Mouse (Mus musculus) MEL (cell line): Measurements from ENCODE around the gene Cachd1.

ENCODE experiments used
- CTCF ChIP-seq, 3 experiments: IDR thresholded peaks in 2 of 3; conservative IDR thresholded peaks in 1 of 3; 2 replicates each; pipeline ENCODE4 v1.5.1; 2011 to 2012; ENCODE audit warnings: low read length in 3 of 3, low read depth in 2 of 3, mild to moderate bottlenecking in 2 of 3, improper control_type of control experiment in 1 of 3, inconsistent platforms in 1 of 3, mixed read lengths in 1 of 3, moderate library complexity in 1 of 3; ENCODE audit not compliant: control insufficient read depth in 1 of 3, insufficient read depth in 1 of 3, poor library complexity in 1 of 3, severe bottlenecking in 1 of 3
- EP300 ChIP-seq, 2 experiments: IDR thresholded peaks; 2 replicates each; pipeline ENCODE4 v1.6.1; 2011; ENCODE audit warnings: improper control_type of control experiment in 2 of 2, low read length in 2 of 2, low read depth in 1 of 2, mild to moderate bottlenecking in 1 of 2
- GATA1 ChIP-seq: IDR thresholded peaks from 2 replicates; pipeline ENCODE4 v1.6.1; 2011; ENCODE audit warnings: low read depth, low read length, improper control_type of control experiment
- MEF2A ChIP-seq: IDR thresholded peaks from 2 replicates; pipeline ENCODE4 v1.6.1; 2014; ENCODE audit warnings: low read depth, mild to moderate bottlenecking, inconsistent platforms, low read length, improper control_type of control experiment; ENCODE audit not compliant: poor library complexity, insufficient replicate concordance, severe bottlenecking; ENCODE audit errors: extremely low read depth
- POLR2A ChIP-seq, 2 experiments: IDR thresholded peaks; 2 replicates each; pipeline ENCODE4 v1.6.1; 2011 to 2012; ENCODE audit warnings: low read length in 2 of 2, mild to moderate bottlenecking in 2 of 2, control low read depth in 1 of 2, improper control_type of control experiment in 1 of 2, low read depth in 1 of 2, moderate library complexity in 1 of 2; ENCODE audit not compliant: control insufficient read depth in 1 of 2, insufficient read depth in 1 of 2, poor library complexity in 1 of 2
- TBP ChIP-seq: IDR thresholded peaks from 2 replicates; pipeline ENCODE4 v1.8.0; 2011; ENCODE audit warnings: low read depth, low read length, improper control_type of control experiment
- ZKSCAN1 ChIP-seq: IDR thresholded peaks from 2 replicates; pipeline ENCODE4 v1.6.1; 2012; ENCODE audit warnings: low read depth, mild to moderate bottlenecking, inconsistent platforms, low read length, improper control_type of control experiment, moderate library complexity

DNA sequence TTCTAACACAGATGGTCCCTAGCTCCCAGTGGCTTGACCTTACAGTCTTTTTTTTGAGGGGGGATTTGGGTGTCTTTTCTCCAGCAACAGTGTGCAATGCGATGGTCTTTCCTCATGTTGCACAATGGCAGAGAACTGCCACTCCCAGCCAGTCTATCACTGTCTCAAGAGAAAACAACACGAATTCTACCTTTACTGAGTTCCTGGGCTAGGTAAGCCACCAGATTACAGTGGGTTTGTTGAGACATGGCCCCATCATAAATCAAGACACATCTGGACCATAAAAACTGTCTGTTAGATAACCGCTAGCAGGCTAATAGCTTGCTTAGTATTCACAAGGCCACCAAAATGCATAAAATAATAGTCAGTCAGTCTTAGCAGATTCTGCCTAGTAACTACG is 147.8 kb downstream of the Cachd1 start:
- no peak for TF ChIP-seq TBP
- no peak for TF ChIP-seq POLR2A (IDR thresholded peaks at IDR 0.05; ENCODE audit: control insufficient read depth in 1 of 2, insufficient read depth in 1 of 2, low read depth in 1 of 2, low read length in 2 of 2, poor library complexity in 1 of 2)
- TF ChIP-seq CTCF (IDR thresholded peaks at IDR 0.05 in 2 of 3, conservative IDR thresholded peaks at IDR 0.05 in 1 of 3; ENCODE audit: control insufficient read depth in 1 of 3, insufficient read depth in 1 of 3, low read depth in 2 of 3, low read length in 3 of 3, poor library complexity in 1 of 3, severe bottlenecking in 1 of 3), result no peak
- TF ChIP-seq ZKSCAN1, result no peak
- TF ChIP-seq MEF2A, result no peak
- TF ChIP-seq EP300 (IDR thresholded peaks at IDR 0.05; ENCODE audit: low read depth in 1 of 2, low read length in 2 of 2), result no peak
- no peak for TF ChIP-seq GATA1
